Mouse (Mus musculus): ENCODE results near the gene Katna1. TPM values are rescaled to one million over a fixed set of nuclear protein-coding genes. Genes with fewer than 3 reads are reported as not detected.

Gene Katna1
- polyA plus RNA-seq, 3 experiments from 2014 or later, result 73.9 to 103 (median 83.1) TPM

DNA sequence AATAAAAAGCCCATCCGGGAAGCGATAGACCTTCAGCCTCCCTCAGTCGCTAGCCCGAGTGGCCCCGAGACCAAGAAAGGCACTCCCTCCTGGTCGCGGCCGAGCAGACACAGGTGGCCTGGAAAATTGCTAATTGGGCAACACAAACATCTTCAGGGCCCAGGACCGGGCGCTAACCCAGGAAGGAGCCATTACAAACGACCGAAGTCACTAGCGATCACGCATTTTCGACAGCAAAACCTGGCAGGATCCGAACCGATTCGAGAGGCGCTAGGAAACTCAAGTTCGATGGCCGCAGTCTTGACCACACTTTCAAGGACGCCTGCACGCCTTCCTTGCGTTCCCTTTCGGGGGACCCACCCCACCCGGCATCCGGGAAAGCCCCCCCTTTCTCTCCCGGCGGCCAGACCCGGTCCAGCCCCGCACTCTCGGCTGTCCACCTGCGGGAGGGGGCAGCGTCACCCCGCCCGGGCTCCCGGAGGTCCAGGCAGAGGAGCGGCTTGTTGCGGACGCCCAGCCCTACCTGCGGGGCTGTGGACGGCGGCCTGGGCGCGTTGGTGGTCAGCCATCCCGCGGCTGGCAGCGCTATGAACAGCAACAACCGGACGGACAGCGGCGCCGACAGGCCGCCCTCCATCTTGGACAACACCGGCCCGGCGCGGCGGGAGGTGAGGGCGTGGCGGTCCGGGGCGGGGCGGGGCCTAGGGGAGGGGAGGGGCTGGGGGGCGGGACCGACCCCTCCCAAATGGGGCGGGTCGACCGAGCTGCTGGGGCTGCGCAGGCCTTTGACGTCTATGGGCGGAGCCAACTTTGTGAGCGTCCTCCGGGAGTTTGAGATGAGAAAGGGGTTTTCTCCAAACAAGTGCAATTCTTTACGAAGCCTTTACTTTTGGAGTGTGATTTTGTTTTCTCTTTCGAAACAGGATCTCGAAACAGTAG is 54.7 kb downstream of the Katna1 start:
- peak; percentile 96 for ATAC-seq

DNA sequence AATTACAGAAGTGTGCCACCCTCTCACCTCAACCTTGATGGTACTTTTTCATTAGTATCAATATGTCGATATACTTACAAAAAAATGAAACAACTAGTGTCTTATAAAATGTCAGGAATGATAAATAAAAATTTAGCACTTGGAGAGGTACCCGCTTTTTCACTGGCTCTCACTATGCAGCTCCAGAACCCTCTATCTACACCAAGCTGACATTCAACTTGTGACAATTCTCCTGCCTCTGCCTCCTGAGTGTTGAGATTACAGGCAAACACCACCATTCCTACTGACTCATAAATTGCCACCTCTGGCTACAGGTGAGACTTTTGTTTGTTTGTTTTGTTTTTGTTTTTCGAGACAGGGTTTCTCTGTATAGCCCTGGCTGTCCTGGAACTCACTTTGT is 55.4 kb downstream of the Katna1 start:
- no peak for ATAC-seq

- ATAC-seq, result no peak
Observed at GRCm38 (mm10) chr10:7787319-7787718, 61.5 kb downstream of the Katna1 start.

GRCm38 (mm10) chr10:7792254-7792750 is 66.5 kb downstream of the Katna1 start:
- ATAC-seq, result peak; percentile 70

GRCm38 (mm10) chr10:7792751-7793385 is 67.1 kb downstream of the Katna1 start, which contains the start of the genes Ginm1 and Ppil4:
TSS of gene Ginm1 (minus strand) at chr10:7792824.
TSS of gene Ppil4 (plus strand) at chr10:7792891.
- peak; percentile 88 for ATAC-seq

DNA sequence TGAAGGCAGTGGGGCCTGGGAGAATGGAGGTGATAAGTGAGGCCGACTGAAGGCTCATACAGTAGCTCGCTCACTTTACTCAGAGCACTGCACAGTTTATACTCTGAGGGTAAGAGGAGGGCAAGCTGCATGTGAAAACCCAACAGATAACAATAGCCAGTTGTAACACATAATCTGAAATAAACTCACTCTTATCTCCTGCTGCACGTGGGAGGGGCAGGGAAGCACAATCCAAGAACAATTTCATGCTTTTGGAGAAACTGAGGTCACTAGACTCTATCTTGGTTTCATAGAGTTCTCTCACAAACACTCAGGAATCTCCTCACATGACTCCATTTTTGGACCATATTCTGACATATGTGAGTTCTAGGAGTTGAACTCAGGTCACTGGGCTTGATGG is 75.5 kb downstream of the Katna1 start:
- ATAC-seq, result no peak

- no peak for ATAC-seq
Observed at GRCm38 (mm10) chr10:7802519-7803140, 76.8 kb downstream of the Katna1 start.

DNA sequence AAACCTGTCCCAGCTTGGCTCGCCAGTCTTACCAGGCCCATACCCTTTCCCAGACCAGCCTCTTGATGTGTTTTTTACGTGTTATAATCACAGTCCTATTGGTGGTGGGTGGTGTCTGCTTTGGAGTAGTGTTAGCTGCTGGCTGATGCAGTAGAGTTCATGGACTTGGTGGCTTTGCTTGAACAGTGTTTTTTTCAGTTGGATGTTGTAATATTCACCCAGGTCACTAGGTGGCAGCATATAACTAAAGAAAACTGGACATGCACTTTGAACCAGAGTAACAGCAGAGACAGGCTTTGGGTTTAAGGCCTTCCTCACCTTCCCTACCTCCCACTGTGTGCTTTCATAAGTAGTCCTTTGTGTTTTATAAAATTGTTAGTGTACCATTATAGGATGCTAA is 84.1 kb downstream of the Katna1 start:
- peak; percentile 89 for ATAC-seq

Other genes with a start within 250 kb of the Katna1 start
- gene Lrp11, start 136.2 kb upstream of the Katna1 start, polyA plus RNA-seq (2017; shearing (Covaris generic)), result not detected
- 10 to 100 TPM; 25.7 to 33.5 (median 27.4) TPM for gene Nup43, start 58.5 kb upstream of the Katna1 start, polyA plus RNA-seq (2017; shearing (Covaris generic))
- 100 to 1,000 TPM in 2 of 3 experiments, 10 to 100 TPM in 1; 96.8 to 153 (median 100) TPM for gene Pcmt1, start 44.9 kb upstream of the Katna1 start, polyA plus RNA-seq (2017; shearing (Covaris generic))
- 1 to 10 TPM; 6.0 to 8.5 (median 6.1) TPM for gene Lats1, start 44.8 kb upstream of the Katna1 start, polyA plus RNA-seq (2017; shearing (Covaris generic))
- 10 to 100 TPM; 64.3 to 74.6 (median 72.9) TPM for gene Ginm1, start 66.8 kb downstream of the Katna1 start, polyA plus RNA-seq (2017; shearing (Covaris generic))
- 10 to 100 TPM; 73.7 to 85.7 (median 82.6) TPM for gene Ppil4, start 66.9 kb downstream of the Katna1 start, polyA plus RNA-seq (2017; shearing (Covaris generic))
- gene Zc3h12d, start 106.5 kb downstream of the Katna1 start, polyA plus RNA-seq (2017; shearing (Covaris generic)), result 10 to 100 TPM; 36.9 to 59.8 (median 48.1) TPM
- 10 to 100 TPM; 36.0 to 41.6 (median 40.0) TPM for gene Tab2, start 230.2 kb downstream of the Katna1 start, polyA plus RNA-seq (2017; shearing (Covaris generic))